Mouse (Mus musculus) cerebellum, adult 2 months (tissue): Measurements from ENCODE around the gene Phf11b. TPM values are rescaled to one million over a fixed set of nuclear protein-coding genes. Genes with fewer than 3 reads are reported as not detected.
A peak's percentile ranks its signal among the peaks of the same experiment; 100 is the strongest.
"Not testable (repeated sequence)": the region's sequence is repeated elsewhere in the genome, so short reads cannot be mapped to it uniquely, and the experiment has no call there.

Source experiments
- DNase-seq, 2 experiments: peaks; one replicate each; pipeline ENCODE4 v3.0.0; 2021
- H3K27ac ChIP-seq: fragments of 200-500 bp; 2 replicates; pipeline ENCODE4 v1.5.1; 2012; ENCODE audit warnings: low read length, control low read depth, inconsistent platforms; ENCODE audit not compliant: insufficient read depth
- H3K27me3 ChIP-seq: fragments of 200-500 bp; 2 replicates; pipeline ENCODE4 v1.6.1; 2012; ENCODE audit warnings: inconsistent platforms, mild to moderate bottlenecking, low read length, moderate library complexity; ENCODE audit not compliant: control insufficient read depth, insufficient read depth
- H3K4me1 ChIP-seq: fragments of 200-500 bp; 2 replicates; pipeline ENCODE4 v1.6.1; 2011; ENCODE audit warnings: low read length; ENCODE audit not compliant: control insufficient read depth, insufficient read depth
- H3K4me3 ChIP-seq: fragments of 200-500 bp; replicated peaks from 2 replicates; pipeline ENCODE3; 2011; ENCODE audit warnings: mild to moderate bottlenecking, low read depth, low read length, control low read depth; ENCODE audit not compliant: insufficient read depth
- CTCF ChIP-seq: fragments of 200-500 bp; IDR thresholded peaks from 2 replicates; pipeline ENCODE4 v1.5.1; 2011; ENCODE audit warnings: low read depth, mild to moderate bottlenecking, control low read depth, low read length, moderate library complexity, borderline replicate concordance; ENCODE audit not compliant: insufficient read depth
- POLR2A ChIP-seq: fragments of 200-500 bp; IDR thresholded peaks from 2 replicates; pipeline ENCODE4 v1.6.1; 2011; ENCODE audit warnings: low read length, control low read depth, borderline replicate concordance; ENCODE audit not compliant: insufficient read depth
- WGBS: fragments of 180-500 bp; shearing (Covaris S2); methylation state at CpG from one replicate; pipeline ENCODE4 v1.1.7; 2018; 5-methylcytosine and 5-hydroxymethylcytosine counted together
- polyA plus RNA-seq: library from polyadenylated mRNA; depleted of rRNA; stranded (reverse); fragments of >200 nt; gene quantifications from 2 replicates; pipeline ENCODE4 v1.2.3, GENCODE M21; 2012; rRNA removed

Phf11b gene
- 0.21 TPM in 1 of 2 replicates, not detected in the other for polyA plus RNA-seq

DNA sequence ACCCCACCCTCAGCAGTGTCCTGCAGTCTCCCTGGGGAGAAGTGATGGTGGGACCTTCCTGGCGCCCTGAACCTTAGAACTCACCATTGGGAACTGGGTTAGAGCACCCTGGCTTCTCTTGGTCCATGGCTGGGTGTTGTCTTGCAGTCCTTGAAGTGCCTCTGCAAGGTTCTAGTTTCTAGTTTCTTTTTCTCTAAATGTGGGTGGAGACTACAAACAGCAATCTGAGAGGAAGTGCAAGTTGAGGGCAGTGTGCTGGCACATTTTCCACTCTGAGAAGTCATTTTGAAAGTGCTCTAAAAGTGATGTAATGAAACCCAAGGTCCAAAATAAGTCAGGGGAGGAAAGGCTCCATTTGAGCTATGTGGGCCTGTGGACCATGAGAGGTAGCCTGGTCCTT, at the start of gene Phf11b:
TSS of gene Phf11b (minus strand) at position 163 of the 400 bp plus-strand sequence.
- H3K4me3 ChIP-seq, H3K27me3 ChIP-seq, H3K27ac ChIP-seq, DNase-seq, H3K4me1 ChIP-seq: not testable (repeated sequence)
- whole genome bisulfite sequencing = 53% methylated on average over 1 of the region's 1 CpGs

DNA sequence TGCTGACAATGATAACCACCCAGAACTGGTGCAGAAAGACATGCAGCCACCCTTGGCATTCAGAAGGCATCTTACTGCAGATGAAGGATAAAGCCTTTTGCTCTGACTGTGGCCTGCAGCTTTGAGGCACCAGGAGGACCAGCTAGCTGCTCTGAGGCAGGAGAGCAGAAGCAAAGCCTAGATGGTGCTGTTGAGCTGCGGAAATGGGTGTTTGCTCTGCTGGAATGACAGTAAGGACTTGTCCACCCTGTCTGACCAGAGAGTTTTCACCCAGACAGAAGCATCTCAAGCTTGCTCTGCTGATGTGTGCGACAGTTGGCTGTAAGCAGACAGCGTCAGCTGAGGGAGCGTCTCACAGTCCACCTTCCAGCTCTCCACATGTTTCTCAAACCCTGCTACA, 49.0 kb upstream of the Phf11b start:
- not testable (repeated sequence) for H3K27me3 ChIP-seq, H3K4me1 ChIP-seq, H3K27ac ChIP-seq, H3K4me3 ChIP-seq
- WGBS = 67% methylated on average over 4 of the region's 4 CpGs
- DNase-seq = peak; percentile 4 to 13

DNA sequence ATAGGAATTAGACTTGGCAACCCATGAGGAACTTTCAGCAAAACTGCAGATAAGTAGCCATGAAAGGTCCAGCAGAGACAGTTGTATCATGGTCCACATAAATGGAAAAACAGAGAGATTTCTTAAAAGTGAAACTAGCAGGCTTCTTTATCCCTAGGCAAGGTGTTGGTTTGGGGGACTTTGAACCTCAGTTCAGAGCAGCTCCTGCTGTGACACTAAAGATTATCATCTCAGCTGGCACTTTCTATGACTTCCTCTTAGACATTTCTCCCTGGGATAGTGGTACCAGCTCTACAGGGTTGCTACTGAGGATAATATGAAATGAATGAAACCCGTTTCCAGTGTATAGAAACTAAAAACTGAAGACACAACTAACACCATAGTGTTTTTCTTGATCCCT, 48.4 kb upstream of the Phf11b start:
- no peak for TF ChIP-seq POLR2A
- no peak for TF ChIP-seq CTCF
- Histone ChIP-seq H3K27ac (no peak overlapping the region), H3K4me1 (no peaks in the 10 kb centered on the region), H3K4me3 (no peak overlapping the region), H3K27me3 (no peaks in the 10 kb centered on the region)
- DNase-seq = no peak
- WGBS = 50% methylated on average over 1 of the region's 1 CpGs

DNA sequence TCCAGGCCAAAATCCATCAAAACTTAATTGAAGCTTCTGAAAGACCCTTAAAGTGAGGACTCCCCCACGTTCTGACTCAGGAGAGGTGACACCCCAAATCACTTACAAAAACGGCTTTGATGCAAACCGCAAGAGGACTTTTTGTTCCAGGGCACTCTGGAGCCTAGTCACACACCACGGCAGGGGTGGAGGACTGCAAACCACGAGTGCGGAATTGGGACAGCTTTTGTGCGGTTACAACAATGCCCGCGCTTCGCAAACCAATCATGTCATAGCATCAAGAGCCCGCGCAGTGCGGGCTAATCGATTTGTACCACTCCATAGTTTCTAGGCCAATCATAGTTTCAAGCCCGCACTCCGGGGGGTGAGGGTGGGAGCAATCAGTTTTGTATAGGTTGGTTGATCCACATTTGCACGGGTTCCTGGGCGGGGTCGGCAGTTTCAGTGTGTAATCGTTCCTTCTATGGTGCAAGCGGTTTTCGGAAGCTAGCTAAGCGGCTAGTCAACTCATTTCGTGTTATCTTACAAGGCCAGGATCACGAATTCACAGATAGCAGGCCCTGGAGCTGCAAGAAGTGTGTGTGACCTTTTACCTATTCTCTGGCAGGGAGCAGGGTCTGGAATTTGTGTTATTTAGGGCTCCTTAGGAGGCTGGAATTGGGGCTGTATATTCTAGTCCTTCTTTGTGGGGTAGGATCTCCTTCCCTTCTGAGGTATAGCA, 29.4 kb upstream of the Phf11b start:
- H3K4me3 ChIP-seq = no peak overlapping the region
- no peaks in the 10 kb centered on the region for H3K4me1 ChIP-seq
- H3K27me3 ChIP-seq = no peaks in the 10 kb centered on the region
- no peak for DNase-seq
- no peak overlapping the region for H3K27ac ChIP-seq
- WGBS = 90% methylated on average over 25 of the region's 25 CpGs
- TF ChIP-seq CTCF (no peak), POLR2A (no peak)

DNA sequence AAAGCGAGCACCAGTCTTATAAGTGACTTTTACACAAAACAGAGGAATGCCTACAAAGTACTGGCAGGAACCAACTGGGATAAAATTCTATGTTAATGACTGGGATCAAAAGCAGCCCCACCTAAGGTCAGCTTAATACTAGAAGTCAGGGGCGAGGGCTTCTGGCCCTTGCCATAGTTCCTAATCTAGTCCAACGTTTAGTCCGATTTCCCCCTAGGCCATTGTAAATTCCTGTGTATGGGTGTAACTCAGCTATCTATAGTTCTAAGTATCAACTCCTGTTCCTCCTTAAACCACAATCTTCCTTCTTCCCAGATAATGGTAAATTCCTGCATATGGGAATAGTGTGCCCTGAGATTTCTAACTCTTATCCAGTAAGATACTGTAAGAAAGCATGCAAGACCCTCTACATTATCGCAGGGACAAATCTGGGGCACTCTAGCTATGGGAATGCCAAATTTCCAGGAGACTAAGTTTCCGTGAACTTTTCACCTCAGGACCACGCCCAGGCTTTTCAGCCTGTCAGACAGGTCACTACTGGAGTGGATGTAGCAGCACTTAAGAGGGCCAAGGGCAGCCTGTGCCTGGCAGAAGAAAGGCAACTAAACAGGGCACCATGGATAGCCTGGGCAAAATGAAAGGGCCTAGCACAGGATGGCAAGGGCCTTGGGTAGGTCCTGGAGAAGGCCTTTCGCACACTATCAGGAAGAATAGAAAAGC, 25.4 kb upstream of the Phf11b start:
- DNase-seq = no peak
- 89% methylated on average over 8 of the region's 8 CpGs for WGBS
- H3K27ac ChIP-seq = no peak overlapping the region
- no peak overlapping the region for H3K4me3 ChIP-seq
- TF ChIP-seq CTCF = no peak
- no peak for TF ChIP-seq POLR2A
- no peaks in the 10 kb centered on the region for H3K4me1 ChIP-seq
- H3K27me3 ChIP-seq = no peaks in the 10 kb centered on the region

DNA sequence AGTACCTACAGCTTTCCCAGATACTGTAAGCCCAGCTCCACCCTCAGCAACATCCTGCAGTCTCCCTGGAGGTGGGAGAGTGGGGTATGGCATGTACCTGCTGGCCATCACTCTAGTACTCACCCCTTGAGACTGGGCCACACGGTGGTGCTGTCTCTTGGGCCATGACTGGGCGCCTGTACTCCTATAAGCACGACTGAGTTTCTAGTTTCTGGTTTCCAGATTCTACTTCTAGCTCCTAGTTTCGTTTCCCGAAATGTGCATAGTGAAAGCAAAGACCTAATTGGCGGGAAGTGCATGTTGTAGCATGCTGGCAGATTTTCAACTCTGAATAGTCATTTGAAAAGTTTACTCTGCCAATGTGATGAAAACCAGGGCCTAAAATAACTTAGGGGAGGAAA, 24.1 kb upstream of the Phf11b start, which contains the start of gene Phf11d:
TSS of gene Phf11d (minus strand) at position 227 of the 401 bp plus-strand sequence.
- H3K4me3 ChIP-seq = no peak within 1 kb of the TSS
- no peaks in the 10 kb centered on the region for H3K27me3 ChIP-seq
- 79% methylated on average over 6 of the region's 6 CpGs for WGBS
- no peaks in the 10 kb centered on the region for H3K4me1 ChIP-seq
- DNase-seq = no peak
- H3K27ac ChIP-seq = no peak within 1 kb of the TSS
- no peak for TF ChIP-seq POLR2A
- TF ChIP-seq CTCF = no peak

DNA sequence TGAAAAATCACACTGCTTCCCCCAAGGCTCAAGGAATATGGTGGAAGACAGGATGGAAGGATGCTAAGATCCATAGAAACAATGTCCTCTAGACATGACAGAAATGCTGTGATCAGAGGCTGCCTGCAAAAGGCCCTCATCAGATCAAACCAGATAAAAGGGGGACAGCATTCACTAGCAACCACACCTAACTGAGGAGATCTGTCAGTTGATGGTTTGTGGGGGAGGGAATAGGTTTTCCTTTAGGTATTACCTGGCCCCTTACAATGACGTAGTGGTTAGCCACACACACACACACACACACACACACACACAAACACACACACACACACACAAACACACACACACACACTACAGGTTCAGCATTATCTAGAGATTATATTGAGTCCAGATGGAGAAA, 1.6 kb downstream of the Phf11b start:
- Histone ChIP-seq H3K27me3 (no peaks in the 10 kb centered on the region), H3K4me1 (no peaks in the 10 kb centered on the region), H3K4me3 (no peak overlapping the region), H3K27ac (no peak overlapping the region)
- WGBS = 93% methylated on average over 1 of the region's 1 CpGs
- no peak for DNase-seq
- no peak for TF ChIP-seq POLR2A
- no peak for TF ChIP-seq CTCF

DNA sequence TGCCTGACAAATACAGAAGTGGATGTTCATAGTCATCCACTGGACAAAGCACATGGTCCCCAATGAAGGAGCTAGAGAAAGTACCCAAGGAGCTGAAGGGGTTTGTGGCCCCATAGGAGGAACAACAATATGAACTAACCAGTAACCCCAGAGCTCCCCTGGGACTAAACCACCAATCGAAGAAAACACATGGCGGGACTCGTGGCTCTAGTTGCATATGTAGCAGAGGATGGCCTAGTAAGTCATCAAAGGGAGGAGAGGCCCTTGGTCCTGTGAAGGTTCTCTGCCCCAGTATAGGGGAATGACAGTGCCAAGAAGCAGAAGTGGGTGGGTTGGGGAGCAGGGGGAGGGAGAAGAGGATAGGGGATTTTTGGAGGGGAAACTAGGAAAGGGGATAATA, 5.1 kb downstream of the Phf11b start:
- not testable (repeated sequence) for H3K27me3 ChIP-seq, H3K4me3 ChIP-seq, H3K4me1 ChIP-seq, H3K27ac ChIP-seq, DNase-seq
- 77% methylated on average over 3 of the region's 3 CpGs for WGBS

DNA sequence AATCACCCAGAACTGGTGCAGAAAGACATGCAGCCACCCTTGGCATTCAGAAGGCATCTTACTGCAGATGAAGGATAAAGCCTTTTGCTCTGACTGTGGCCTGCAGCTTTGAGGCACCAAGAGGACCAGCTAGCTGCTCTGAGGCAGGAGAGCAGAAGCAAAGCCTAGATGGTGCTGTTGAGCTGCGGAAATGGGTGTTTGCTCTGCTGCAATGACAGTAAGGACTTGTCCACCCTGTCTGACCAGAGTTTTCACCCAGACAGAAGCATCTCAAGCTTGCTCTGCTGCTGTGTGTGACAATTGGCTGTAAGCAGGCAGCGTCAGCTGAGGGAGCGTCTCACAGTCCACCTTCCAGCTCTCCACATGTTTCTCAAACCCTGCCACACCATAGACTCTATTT, 10.7 kb downstream of the Phf11b start:
- DNase-seq = peak; percentile 2 to 9
- H3K27me3 ChIP-seq, H3K4me3 ChIP-seq, H3K4me1 ChIP-seq, H3K27ac ChIP-seq: not testable (repeated sequence)
- WGBS = 68% methylated on average over 3 of the region's 3 CpGs

DNA sequence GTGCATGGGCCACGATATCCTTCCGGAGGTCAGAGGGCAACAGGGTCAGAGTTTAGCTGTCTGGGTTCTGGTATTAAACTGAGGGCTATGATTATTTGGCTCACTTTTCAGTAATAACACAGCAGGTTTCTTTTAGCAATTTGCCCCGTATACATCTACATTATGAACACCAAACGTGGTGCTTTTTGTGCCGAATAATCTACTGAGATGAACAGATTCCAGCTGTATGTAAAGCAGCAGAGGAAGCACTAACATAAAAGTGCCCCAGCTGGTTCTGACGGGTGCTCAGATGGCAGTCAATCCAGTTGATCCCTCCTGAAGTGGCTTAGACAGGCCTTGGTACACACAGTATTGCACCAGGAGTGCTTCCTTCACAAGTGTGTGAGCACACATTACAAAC, 21.2 kb downstream of the Phf11b start:
- not testable (repeated sequence) for H3K27ac ChIP-seq, H3K4me3 ChIP-seq, DNase-seq, H3K27me3 ChIP-seq, H3K4me1 ChIP-seq
- 77% methylated on average over 6 of the region's 6 CpGs for WGBS

DNA sequence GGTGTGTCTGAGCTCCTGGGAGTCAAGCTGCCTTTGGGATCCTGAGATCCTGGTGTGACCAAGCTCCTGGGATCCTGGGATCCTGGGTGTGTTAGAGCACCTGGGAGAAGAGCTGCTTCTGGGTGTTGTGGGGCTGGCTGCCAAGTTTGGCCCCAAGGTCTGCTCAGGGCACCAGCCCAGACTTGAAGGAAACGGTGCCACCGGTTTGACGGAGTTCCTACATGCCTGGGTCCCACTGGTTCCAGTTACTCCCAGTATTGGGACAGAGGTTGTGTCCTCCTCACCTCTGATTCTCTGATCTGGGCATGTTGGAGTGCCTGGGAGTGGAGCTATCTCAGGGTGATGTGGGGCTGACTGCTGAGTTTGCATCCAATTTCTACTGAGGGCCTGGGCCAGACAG, 22.1 kb downstream of the Phf11b start:
- 77% methylated on average over 3 of the region's 3 CpGs for WGBS

More for the DNA sequence above, 22.1 kb downstream of the Phf11b start:
- not testable (repeated sequence) for H3K27ac ChIP-seq, DNase-seq, H3K27me3 ChIP-seq, H3K4me3 ChIP-seq, H3K4me1 ChIP-seq
